Mouse (Mus musculus) heart, adult 2 months (tissue): Measurements from ENCODE around the gene Adcyap1. TPM values are rescaled to one million over a fixed set of nuclear protein-coding genes. Genes with fewer than 3 reads are reported as not detected.

Source experiments
- DNase-seq, 2 experiments: peaks; one replicate each; pipeline ENCODE4 v3.0.0; 2021
- H3K27ac ChIP-seq: fragments of 200-600 bp; 2 replicates; pipeline ENCODE4 v1.8.1; 2022
- H3K27me3 ChIP-seq: fragments of 200-500 bp; 2 replicates; pipeline ENCODE4 v1.6.1; 2012; ENCODE audit warnings: mild to moderate bottlenecking, low read length, inconsistent platforms, mixed read lengths; ENCODE audit not compliant: control insufficient read depth, insufficient read depth
- H3K36me3 ChIP-seq: fragments of 200-500 bp; 2 replicates; pipeline ENCODE4 v1.6.1; 2012; ENCODE audit warnings: low read length, inconsistent platforms; ENCODE audit not compliant: control insufficient read depth, insufficient read depth
- H3K4me1 ChIP-seq: fragments of 200-500 bp; 2 replicates; pipeline ENCODE4 v1.6.1; 2011; ENCODE audit warnings: low read length; ENCODE audit not compliant: control insufficient read depth, insufficient read depth
- H3K4me3 ChIP-seq: fragments of 200-600 bp; 2 replicates; pipeline ENCODE4 v1.8.1; 2022
- H3K79me2 ChIP-seq: fragments of 200-500 bp; replicated peaks from 2 replicates; pipeline ENCODE4 v1.6.1; 2012; ENCODE audit warnings: mild to moderate bottlenecking, inconsistent platforms, low read length, moderate library complexity, mixed read lengths; ENCODE audit not compliant: control insufficient read depth, insufficient read depth
- H3K9ac ChIP-seq: fragments of 200-500 bp; 2 replicates; pipeline ENCODE4 v1.6.1; 2012; ENCODE audit warnings: low read depth, mild to moderate bottlenecking, control low read depth, inconsistent platforms, low read length, mixed read lengths
- CTCF ChIP-seq: fragments of 200-600 bp; IDR thresholded peaks from 2 replicates; pipeline ENCODE4 v1.8.1; 2022; ENCODE audit warnings: antibody characterized with exemption, mild to moderate bottlenecking, moderate library complexity
- EP300 ChIP-seq: fragments of 200-500 bp; IDR thresholded peaks from 2 replicates; pipeline ENCODE4 v1.6.1; 2011; ENCODE audit warnings: low read depth, low read length, control low read depth; ENCODE audit not compliant: insufficient read depth
- POLR2A ChIP-seq: fragments of 200-500 bp; IDR thresholded peaks from 2 replicates; pipeline ENCODE4 v1.6.1; 2011; ENCODE audit warnings: mild to moderate bottlenecking, low read depth, low read length, control low read depth; ENCODE audit not compliant: insufficient read depth
- WGBS: fragments of 180-500 bp; shearing (Covaris S2); methylation state at CpG from one replicate; pipeline ENCODE4 v1.1.7; 2018; 5-methylcytosine and 5-hydroxymethylcytosine counted together
- intact Hi-C: fragments of 180-260 bp; cut with DNase I; formaldehyde crosslinking; loops from one replicate; pipeline ENCODE4 v1.15.1; 2025
- long read RNA-seq: library from polyadenylated mRNA; stranded (forward); transcript quantifications from one replicate; pipeline ENCODE4 v2.0.0, GENCODE M21; 2021
- polyA plus RNA-seq: library from polyadenylated mRNA; depleted of rRNA; stranded (reverse); fragments of >200 nt; gene quantifications from 2 replicates; pipeline ENCODE4 v1.2.3, GENCODE M21; 2012; rRNA removed
- total RNA-seq, 2 experiments: library from RNA; stranded (reverse); gene quantifications; 2 replicates each; pipeline ENCODE4 v1.2.3; 2021

Gene Adcyap1
- total RNA-seq: not detected
- not detected in 2 replicates for polyA plus RNA-seq
- long read RNA-seq: 0 reads

GRCm38 (mm10) chr17:93198717-93199116, at the start of gene Adcyap1:
Adcyap1 (plus strand) TSS chr17:93199017.
- no peaks in the 10 kb centered on the region for H3K36me3 ChIP-seq
- intact Hi-C loops: no loop called here
- WGBS: 31% methylated on average over 10 of the region's 10 CpGs

GRCm38 (mm10) chr17:93158280-93158851, 40.5 kb upstream of the Adcyap1 start:
- TF ChIP-seq EP300 (no peak), CTCF (peak; percentile 75)
- Histone ChIP-seq H3K4me1 (no peaks in the 10 kb centered on the region), H3K4me3 (no peak overlapping the region), H3K9ac (no peak overlapping the region), H3K79me2 (no peaks in the 10 kb centered on the region), H3K36me3 (no peaks in the 10 kb centered on the region), H3K27me3 (no peaks in the 10 kb centered on the region), H3K27ac (no peak overlapping the region)
- intact Hi-C loops: no loop called here
- 18% methylated on average over 1 of the region's 1 CpGs for WGBS
- DNase-seq: no peak

More at GRCm38 (mm10) chr17:93198717-93199116, at the start of gene Adcyap1:
- no peaks in the 10 kb centered on the region for H3K79me2 ChIP-seq
- peaks cover 5% of the 10 kb centered on the region; the same call in 1 of the 2 replicates for H3K27me3 ChIP-seq
- no peak for TF ChIP-seq POLR2A
- no peak for TF ChIP-seq EP300
- TF ChIP-seq CTCF: no peak
- H3K4me3 ChIP-seq: no peak within 1 kb of the TSS
- no peak for DNase-seq
- no peak within 1 kb of the TSS for H3K27ac ChIP-seq
- H3K4me1 ChIP-seq: no peaks in the 10 kb centered on the region
- no peak within 1 kb of the TSS for H3K9ac ChIP-seq

- TF ChIP-seq EP300 (no peak), CTCF (no peak), POLR2A (no peak)
- intact Hi-C loops: no loop called here
- no peak overlapping the region for H3K27ac ChIP-seq
- no peak for DNase-seq
- H3K27me3 ChIP-seq: no peaks in the 10 kb centered on the region
- no peaks in the 10 kb centered on the region for H3K79me2 ChIP-seq
- no peak overlapping the region for H3K9ac ChIP-seq
- H3K4me3 ChIP-seq: no peak overlapping the region
- no peaks in the 10 kb centered on the region for H3K4me1 ChIP-seq
- H3K36me3 ChIP-seq: no peaks in the 10 kb centered on the region
Measured at GRCm38 (mm10) chr17:93169572-93169971, 29.2 kb upstream of the Adcyap1 start.

- H3K27me3 ChIP-seq: peaks cover 5% of the 10 kb centered on the region; the same call in 1 of the 2 replicates
Measured at GRCm38 (mm10) chr17:93196846-93197245, 2.0 kb upstream of the Adcyap1 start.

GRCm38 (mm10) chr17:93198213-93198612, 604 bp upstream of the Adcyap1 start:
- no peak overlapping the region for H3K4me3 ChIP-seq
- H3K36me3 ChIP-seq: no peaks in the 10 kb centered on the region
- H3K27ac ChIP-seq: no peak overlapping the region
- H3K4me1 ChIP-seq: no peaks in the 10 kb centered on the region
- 17% methylated on average over 4 of the region's 4 CpGs for WGBS
- no peak for DNase-seq
- H3K79me2 ChIP-seq: no peaks in the 10 kb centered on the region
- intact Hi-C loops: no loop called here
- TF ChIP-seq POLR2A: no peak
- H3K9ac ChIP-seq: no peak overlapping the region
- H3K27me3 ChIP-seq: peaks cover 5% of the 10 kb centered on the region; the same call in 1 of the 2 replicates

More at GRCm38 (mm10) chr17:93196846-93197245, 2.0 kb upstream of the Adcyap1 start:
- no peaks in the 10 kb centered on the region for H3K79me2 ChIP-seq
- intact Hi-C loops: no loop called here
- no peaks in the 10 kb centered on the region for H3K36me3 ChIP-seq
- WGBS: 43% methylated on average over 2 of the region's 2 CpGs
- H3K4me1 ChIP-seq: no peaks in the 10 kb centered on the region
- no peak overlapping the region for H3K9ac ChIP-seq
- no peak overlapping the region for H3K27ac ChIP-seq
- no peak overlapping the region for H3K4me3 ChIP-seq
- no peak for TF ChIP-seq POLR2A
- no peak for TF ChIP-seq CTCF
- no peak for DNase-seq

- DNase-seq: no peak
- 8% methylated on average over 15 of the region's 15 CpGs for WGBS
- no peaks in the 10 kb centered on the region for H3K79me2 ChIP-seq
- no peaks in the 10 kb centered on the region for H3K36me3 ChIP-seq
- no peak overlapping the region for H3K27ac ChIP-seq
- no peak for TF ChIP-seq CTCF
- no peak for TF ChIP-seq POLR2A
- TF ChIP-seq EP300: no peak
- intact Hi-C loops: no loop called here
- peaks cover 5% of the 10 kb centered on the region; the same call in 1 of the 2 replicates for H3K27me3 ChIP-seq
- no peaks in the 10 kb centered on the region for H3K4me1 ChIP-seq
- no peak overlapping the region for H3K4me3 ChIP-seq
- H3K9ac ChIP-seq: no peak overlapping the region
Measured at GRCm38 (mm10) chr17:93199218-93199617, 401 bp downstream of the Adcyap1 start.
